In the genomic region with DNA sequence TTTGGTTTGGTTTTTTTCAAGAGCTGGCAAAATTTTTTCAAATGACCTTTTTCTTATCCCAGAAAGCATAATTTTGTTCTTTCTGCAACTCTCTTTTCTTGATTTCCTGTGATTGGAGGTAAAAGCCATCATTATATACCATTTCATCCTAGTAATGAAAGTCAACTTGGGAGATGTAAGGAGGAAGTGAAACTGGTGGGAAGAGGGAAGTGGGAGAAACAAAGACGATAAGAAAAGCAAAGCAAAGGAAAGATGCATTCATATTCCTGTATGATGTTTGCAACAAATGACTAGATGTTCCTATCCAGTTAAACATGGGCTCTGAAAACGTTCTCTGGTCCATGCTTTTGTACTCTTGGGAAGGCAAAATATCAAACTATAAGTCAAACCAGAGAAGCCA, we compare ENCODE assay signal across 20 mouse cellular contexts. TPM values are rescaled to one million over a fixed set of nuclear protein-coding genes. Genes with fewer than 3 reads are reported as not detected.
"Had no signal": no experiment of that assay in that cellular context is flagged by ENCODE, and none has a peak within 500 bp of the region (broad histone marks: within the 10 kb centered on the region; RNA-seq: fewer than 3 reads in every experiment).

No protein-coding gene starts in this region.

- H3K27me3 ChIP-seq: neural tube, embryonic 15.5 days; stomach, embryonic 15.5 days had no signal

- DNase-seq: retina, postnatal 1 day; right cerebral cortex, adult 18-20 months; right cerebral cortex, postnatal 14 days; right cerebral cortex, postnatal 25 days; right cerebral cortex, postnatal 4 days; spleen, adult 18-20 months; thymus, adult 18-20 months; thymus, adult 2 months; thymus, postnatal 14 days; thymus, postnatal 25 days; thymus, postnatal 36 days; thymus, postnatal 4 days had no signal

- H3K4me2 ChIP-seq: neural tube, embryonic 15.5 days; stomach, embryonic 15.5 days had no signal

- H3K36me3 ChIP-seq: neural tube, embryonic 15.5 days; stomach, embryonic 15.5 days had no signal

- H3K4me3 ChIP-seq: neural tube, embryonic 15.5 days; stomach, embryonic 15.5 days had no signal

- H3K9me3 ChIP-seq: neural tube, embryonic 15.5 days; stomach, embryonic 15.5 days had no signal

- H3K4me1 ChIP-seq: neural tube, embryonic 15.5 days; stomach, embryonic 15.5 days had no signal

- H3K27ac ChIP-seq: neural tube, embryonic 15.5 days; stomach, embryonic 15.5 days; stomach, postnatal 0 days had no signal

- H3K9ac ChIP-seq: neural tube, embryonic 15.5 days; stomach, embryonic 15.5 days had no signal

RNA-seq across cellular contexts. Expression of a gene that starts 54.2 kb away (rescaled TPM):
- total RNA-seq: neutrophil, adult 5-6 weeks had no signal
- polyA plus RNA-seq: neural tube, embryonic 14.5 days; neural tube, embryonic 15.5 days; small intestine, adult 2 months; spleen, adult 2 months; stomach, postnatal 0 days; thymus, adult 2 months; urinary bladder, adult 2 months had no signal
